Mouse (Mus musculus) CH12.LX (cell line): ENCODE results near the gene Chd9.

Experiments used
- CHD1 ChIP-seq: IDR thresholded peaks from 2 replicates; pipeline ENCODE4 v1.6.1; 2012; ENCODE audit warnings: low read depth, low read length, improper control_type of control experiment, inconsistent platforms
- CTCF ChIP-seq, 2 experiments: IDR thresholded peaks in 1 of 2; conservative IDR thresholded peaks in 1 of 2; 2 replicates each; pipeline ENCODE4 v1.5.1; 2011 to 2012; ENCODE audit warnings: low read depth in 2 of 2, low read length in 2 of 2, improper control_type of control experiment in 1 of 2, inconsistent platforms in 1 of 2, mild to moderate bottlenecking in 1 of 2, moderate library complexity in 1 of 2
- MAX ChIP-seq: IDR thresholded peaks from 2 replicates; pipeline ENCODE4 v1.6.1; 2011; ENCODE audit warnings: low read length, improper control_type of control experiment
- MXI1 ChIP-seq: IDR thresholded peaks from 2 replicates; pipeline ENCODE4 v1.6.1; 2011; ENCODE audit warnings: mild to moderate bottlenecking, low read depth, low read length, improper control_type of control experiment
- POLR2A ChIP-seq: IDR thresholded peaks from 2 replicates; pipeline ENCODE4 v1.6.1; 2011; ENCODE audit warnings: low read depth, mild to moderate bottlenecking, improper control_type of control experiment, low read length
- POLR2AphosphoS2 ChIP-seq: IDR thresholded peaks from 2 replicates; pipeline ENCODE4 v1.6.1; 2011; ENCODE audit warnings: low read depth, low read length, improper control_type of control experiment
- SIN3A ChIP-seq: IDR thresholded peaks from 2 replicates; pipeline ENCODE4 v1.6.1; 2012; ENCODE audit warnings: low read length, improper control_type of control experiment, inconsistent platforms
- USF1 ChIP-seq: IDR thresholded peaks from 2 replicates; pipeline ENCODE4 v1.6.1; 2014; ENCODE audit warnings: low read depth, mild to moderate bottlenecking, inconsistent platforms, low read length, improper control_type of control experiment
- ZNF384 ChIP-seq: IDR thresholded peaks from 2 replicates; pipeline ENCODE4 v1.6.1; 2012; ENCODE audit warnings: low read depth, low read length, improper control_type of control experiment, inconsistent platforms

DNA sequence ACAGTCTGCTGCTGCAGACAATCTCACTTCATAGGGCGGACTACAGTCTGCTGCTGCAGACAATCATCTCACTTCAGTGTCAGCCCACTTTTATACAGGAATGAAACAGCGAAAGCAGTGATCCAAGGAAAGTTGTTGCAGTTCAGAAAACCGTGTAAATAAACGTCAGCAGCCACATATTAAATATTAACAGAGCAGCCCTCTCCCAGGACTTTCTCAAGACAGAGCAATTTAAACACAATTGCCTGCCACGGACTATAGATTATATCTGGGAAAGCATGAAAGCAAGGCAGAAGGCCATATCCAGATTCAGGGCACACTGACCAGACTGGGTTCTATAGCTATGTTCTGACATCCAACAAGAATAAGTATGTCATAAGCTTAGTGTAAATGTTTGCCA lies 266.0 kb downstream of the Chd9 start:
- TF ChIP-seq MXI1 (no peak), ZNF384 (no peak), CTCF (conservative IDR thresholded peaks at IDR 0.05 in 1 of 2, IDR thresholded peaks at IDR 0.05 in 1 of 2; ENCODE audit: low read depth in 2 of 2, low read length in 2 of 2) (no peak), POLR2A (no peak), MAX (no peak), CHD1 (no peak), POLR2AphosphoS2 (no peak), USF1 (no peak), SIN3A (no peak)
